Mouse (Mus musculus) neural tube, embryonic 11.5 days (tissue): ENCODE measurements around the gene Armcx4. TPM values are rescaled to one million over a fixed set of nuclear protein-coding genes. Genes with fewer than 3 reads are reported as not detected.
A peak's percentile ranks its signal among the peaks of the same experiment; 100 is the strongest.
"Not testable (repeated sequence)": the region's sequence is repeated elsewhere in the genome, so short reads cannot be mapped to it uniquely, and the experiment has no call there.

ENCODE experiments used
- ATAC-seq: fragments of 200-750 bp; cut with Nextera tagmentation; 2 replicates; pipeline ENCODE4 v1.8.0; 2017; ENCODE audit warnings: moderate number of reproducible peaks, mild to moderate bottlenecking, moderate TSS enrichment, moderate library complexity; ENCODE audit not compliant: insufficient read depth, low FRiP score, low TSS enrichment
- DNase-seq: peaks from one replicate; pipeline ENCODE4 v3.0.0-alpha.2; 2015; ENCODE audit warnings: low spot score
- H3K27ac ChIP-seq: fragments of 300-500 bp; sonication (generic); 2 replicates; pipeline ENCODE4 v1.5.1; 2014; ENCODE audit warnings: low read depth, mild to moderate bottlenecking, low read length
- H3K27me3 ChIP-seq: fragments of 300-500 bp; sonication (generic); 2 replicates; pipeline ENCODE4 v1.6.1; 2014; ENCODE audit warnings: mild to moderate bottlenecking, low read length, mixed read lengths; ENCODE audit not compliant: control insufficient read depth, insufficient read depth
- H3K36me3 ChIP-seq: fragments of 300-500 bp; sonication (generic); 2 replicates; pipeline ENCODE4 v1.6.1; 2014; ENCODE audit warnings: mild to moderate bottlenecking, low read length, moderate library complexity, mixed read lengths; ENCODE audit not compliant: control insufficient read depth, insufficient read depth
- H3K4me1 ChIP-seq: fragments of 300-500 bp; sonication (generic); 2 replicates; pipeline ENCODE4 v1.6.1; 2014; ENCODE audit warnings: low read length, mixed read lengths; ENCODE audit not compliant: control insufficient read depth, insufficient read depth
- H3K4me2 ChIP-seq: fragments of 300-500 bp; sonication (generic); 2 replicates; pipeline ENCODE4 v1.6.1; 2014; ENCODE audit warnings: low read depth, mild to moderate bottlenecking, moderate library complexity
- H3K4me3 ChIP-seq: fragments of 300-500 bp; sonication (generic); 2 replicates; pipeline ENCODE4 v1.5.1; 2014; ENCODE audit warnings: low read depth, low read length
- H3K9ac ChIP-seq: fragments of 300-500 bp; sonication (generic); 2 replicates; pipeline ENCODE4 v1.6.1; 2014; ENCODE audit warnings: mild to moderate bottlenecking, low read length
- H3K9me3 ChIP-seq: fragments of 300-500 bp; sonication (generic); 2 replicates; pipeline ENCODE4 v1.6.1; 2016; ENCODE audit warnings: low read length; ENCODE audit not compliant: control insufficient read depth
- WGBS: fragments of 180-500 bp; shearing (Covaris S2); extraction: QIAGEN DNeasy Blood & Tissue Kit; methylation state at CpG from one replicate; pipeline ENCODE4 v1.1.7; 2014; 5-methylcytosine and 5-hydroxymethylcytosine counted together
- polyA plus RNA-seq: library from polyadenylated mRNA; unstranded; fragments of >200 nt; fragmentation: Nextera tagmentation; extraction: Ambion mirVana; gene quantifications from 2 replicates; pipeline ENCODE4 v1.2.1, GENCODE M21; 2014

Gene Armcx4
- polyA plus RNA-seq, 1 experiment from 2014 or later: 6.6 TPM

DNA sequence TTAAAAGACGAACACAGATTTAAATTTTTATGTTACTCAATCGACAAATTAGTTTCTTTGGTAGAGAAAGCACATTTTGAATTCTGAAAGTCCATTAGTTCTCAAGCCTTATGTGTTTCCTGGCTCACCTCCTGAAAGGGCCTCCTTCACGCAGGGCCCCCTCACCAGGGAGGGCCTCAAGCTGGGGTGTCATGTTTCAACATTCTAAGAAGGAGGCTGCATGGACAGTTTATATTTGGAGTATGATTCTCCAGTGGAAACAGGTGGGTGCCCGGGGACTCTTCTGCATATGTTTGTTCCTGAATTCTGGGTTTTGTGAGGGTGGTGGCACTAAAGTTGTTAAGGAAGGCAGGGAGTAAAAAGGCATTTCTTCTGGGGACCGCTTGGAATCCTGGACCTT is 1.4 kb upstream of the Armcx4 start:
- no peak overlapping the region for H3K9ac ChIP-seq
- H3K27me3 ChIP-seq: no peaks in the 10 kb centered on the region
- WGBS: 27% methylated on average over 5 of the region's 5 CpGs
- H3K4me3 ChIP-seq: peak overlapping the region; percentile 12; the same call in 1 of the 2 replicates
- ATAC-seq (no peak), DNase-seq (peak; percentile 21)
- no peaks in the 10 kb centered on the region for H3K4me1 ChIP-seq
- no peaks in the 10 kb centered on the region; the same call in 1 of the 2 replicates for H3K36me3 ChIP-seq
- peak overlapping the region; percentile 28 for H3K4me2 ChIP-seq
- H3K9me3 ChIP-seq: no peaks in the 10 kb centered on the region
- no peak overlapping the region for H3K27ac ChIP-seq

DNA sequence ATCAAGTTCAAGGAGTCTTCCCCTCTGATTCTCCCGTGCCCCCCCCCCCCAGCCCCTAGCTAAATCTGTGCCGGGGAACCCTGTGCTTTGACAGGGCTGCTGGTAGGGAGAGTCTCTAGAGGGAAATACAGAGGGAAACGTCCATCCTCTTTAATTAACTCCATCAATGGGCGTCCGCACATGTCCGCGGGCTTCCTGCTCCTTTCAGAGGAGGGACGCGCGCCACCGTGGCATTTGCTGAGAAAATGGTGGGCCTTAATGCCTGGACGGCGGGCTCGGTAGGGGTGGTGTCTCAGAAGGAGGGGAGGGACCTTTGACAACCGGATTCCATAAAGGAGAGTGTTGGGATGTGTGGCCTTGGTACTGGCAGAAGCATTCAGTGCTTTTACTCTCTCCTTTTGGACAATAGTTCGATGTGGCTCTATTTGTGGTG is 436 bp downstream of the Armcx4 start:
- Histone ChIP-seq H3K9me3 (no peaks in the 10 kb centered on the region), H3K4me1 (no peaks in the 10 kb centered on the region), H3K9ac (peak overlapping the region; percentile 62), H3K27me3 (no peaks in the 10 kb centered on the region), H3K4me3 (peak overlapping the region; percentile 49), H3K36me3 (no peaks in the 10 kb centered on the region; the same call in 1 of the 2 replicates), H3K4me2 (peak overlapping the region; percentile 51), H3K27ac (peak overlapping the region; percentile 84)
- WGBS: 17% methylated on average over 16 of the region's 16 CpGs
- ATAC-seq: peak; percentile 64
- DNase-seq: peak; percentile 65

DNA sequence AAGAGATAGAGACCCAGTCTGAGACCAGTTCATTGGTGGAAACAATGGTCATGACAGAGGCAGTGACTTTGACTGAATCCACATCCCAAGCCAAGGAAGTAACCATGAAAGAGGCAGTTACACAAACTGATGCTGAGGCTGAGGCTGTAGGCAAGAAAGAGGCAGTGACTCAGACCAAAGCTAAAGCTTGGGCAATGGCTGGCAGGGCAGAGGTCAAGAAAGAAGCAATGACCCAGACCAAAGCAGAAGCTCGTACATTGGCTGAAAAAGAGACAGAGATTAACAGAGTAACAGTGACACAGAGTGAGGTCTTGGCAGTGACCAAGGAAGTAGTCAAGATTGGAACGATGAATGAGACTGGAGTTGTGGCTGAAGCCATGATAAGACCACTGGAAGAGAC is 3.4 kb downstream of the Armcx4 start:
- H3K4me3 ChIP-seq: no peak overlapping the region
- no peaks in the 10 kb centered on the region for H3K9me3 ChIP-seq
- H3K9ac ChIP-seq: no peak overlapping the region
- no peaks in the 10 kb centered on the region for H3K4me1 ChIP-seq
- 83% methylated on average over 2 of the region's 2 CpGs for WGBS
- DNase-seq (no peak), ATAC-seq (no peak)
- H3K36me3 ChIP-seq: peaks cover 2% of the 10 kb centered on the region
- no peak overlapping the region for H3K4me2 ChIP-seq
- H3K27me3 ChIP-seq: no peaks in the 10 kb centered on the region
- H3K27ac ChIP-seq: no peak overlapping the region

DNA sequence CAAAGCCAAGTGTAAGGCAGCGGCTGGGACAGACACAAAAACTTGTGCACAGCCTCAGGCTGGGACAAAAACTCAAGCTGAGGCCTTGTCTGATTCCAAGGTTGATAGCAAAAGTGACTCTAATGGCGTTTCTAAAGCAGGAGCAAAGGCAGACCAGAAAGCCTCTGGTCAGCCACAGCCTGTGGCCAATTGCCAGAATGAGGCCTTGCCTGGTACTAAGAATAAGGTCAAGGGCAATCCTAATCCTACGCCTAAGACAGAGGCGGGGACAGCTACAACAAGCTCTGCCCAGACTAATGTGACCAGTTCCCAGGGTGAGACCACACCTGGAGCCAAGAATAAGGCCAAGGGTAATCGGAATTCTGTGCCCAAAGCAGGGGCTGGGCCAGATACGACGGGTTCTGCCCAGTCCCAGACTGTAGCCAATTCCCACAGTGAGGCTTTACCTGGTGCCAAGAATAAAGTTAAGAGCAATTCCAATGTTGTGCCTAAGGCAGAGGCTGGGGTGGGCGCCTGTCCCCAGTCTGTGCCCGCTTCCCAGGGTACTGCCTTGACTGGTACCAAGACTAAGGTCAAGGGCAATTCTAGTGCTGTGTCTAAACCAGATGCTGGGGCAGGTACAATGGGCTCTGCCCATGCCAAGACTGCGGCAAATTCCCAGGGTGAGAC is 4.7 kb downstream of the Armcx4 start:
- H3K9me3 ChIP-seq: no peaks in the 10 kb centered on the region
- peaks cover 2% of the 10 kb centered on the region for H3K36me3 ChIP-seq
- H3K27me3 ChIP-seq: no peaks in the 10 kb centered on the region
- no peak overlapping the region for H3K9ac ChIP-seq
- H3K4me2 ChIP-seq: no peak overlapping the region
- no peak for ATAC-seq
- H3K27ac ChIP-seq: no peak overlapping the region
- H3K4me3 ChIP-seq: no peak overlapping the region
- no peaks in the 10 kb centered on the region for H3K4me1 ChIP-seq
- WGBS: 97% methylated on average over 10 of the region's 10 CpGs
- DNase-seq: no peak

DNA sequence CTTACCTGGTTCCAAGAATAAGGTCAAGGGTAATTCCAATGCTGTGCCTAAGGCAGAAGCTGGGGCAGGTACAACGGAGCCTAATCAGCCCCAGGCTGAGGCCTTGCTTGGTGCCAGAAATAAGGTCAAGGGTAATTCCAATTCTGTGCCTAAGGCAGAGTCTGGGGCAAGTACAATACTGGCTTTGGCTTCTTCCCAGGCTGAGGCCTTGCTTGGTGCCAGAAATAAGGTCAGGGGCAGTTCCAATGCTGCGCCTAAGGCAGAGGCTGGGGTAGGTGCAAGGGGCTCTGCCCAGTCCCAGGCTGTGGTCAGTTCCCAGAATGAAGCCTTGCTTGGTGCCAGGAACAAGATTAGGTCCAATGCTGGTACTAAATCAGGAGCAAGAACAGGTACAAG is 5.2 kb downstream of the Armcx4 start:
- Histone ChIP-seq H3K27ac (no peak overlapping the region), H3K4me1 (no peaks in the 10 kb centered on the region), H3K36me3 (peaks cover 2% of the 10 kb centered on the region), H3K9me3 (no peaks in the 10 kb centered on the region), H3K9ac (no peak overlapping the region), H3K27me3 (no peaks in the 10 kb centered on the region), H3K4me2 (no peak overlapping the region), H3K4me3 (no peak overlapping the region)
- WGBS: 100% methylated on average over 2 of the region's 2 CpGs
- ATAC-seq: no peak
- no peak for DNase-seq

DNA sequence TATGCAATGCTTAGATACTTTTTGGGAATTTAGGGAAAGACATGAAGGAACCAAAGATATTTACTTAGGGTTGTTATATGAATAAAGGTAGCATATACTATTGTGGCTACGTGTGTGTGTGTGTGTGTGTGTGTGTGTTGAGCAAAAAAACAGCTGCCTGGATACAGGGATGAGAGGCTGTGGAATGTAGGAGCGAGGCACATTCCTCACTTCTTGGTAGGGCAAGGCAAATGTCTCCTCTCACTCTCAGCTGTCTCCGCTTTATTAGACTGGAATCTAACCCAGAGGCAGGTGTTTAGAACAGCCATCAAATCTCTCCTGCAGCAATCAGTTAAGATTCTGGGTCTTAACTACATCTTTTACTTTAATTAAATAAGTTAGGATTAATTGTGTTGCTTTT is 30.5 kb downstream of the Armcx4 start:
- 0 out of 2 replicates have a peak overlapping the region, but pooled peaks have one; percentile 8 for H3K27ac ChIP-seq
- no peaks in the 10 kb centered on the region for H3K9me3 ChIP-seq
- H3K4me2 ChIP-seq: no peak overlapping the region
- no peaks in the 10 kb centered on the region for H3K27me3 ChIP-seq
- no peak overlapping the region for H3K4me3 ChIP-seq
- ATAC-seq (no peak), DNase-seq (no peak)
- H3K9ac ChIP-seq: no peak overlapping the region
- H3K36me3 ChIP-seq: no peaks in the 10 kb centered on the region
- WGBS: 30% methylated on average over 3 of the region's 3 CpGs
- no peaks in the 10 kb centered on the region for H3K4me1 ChIP-seq

DNA sequence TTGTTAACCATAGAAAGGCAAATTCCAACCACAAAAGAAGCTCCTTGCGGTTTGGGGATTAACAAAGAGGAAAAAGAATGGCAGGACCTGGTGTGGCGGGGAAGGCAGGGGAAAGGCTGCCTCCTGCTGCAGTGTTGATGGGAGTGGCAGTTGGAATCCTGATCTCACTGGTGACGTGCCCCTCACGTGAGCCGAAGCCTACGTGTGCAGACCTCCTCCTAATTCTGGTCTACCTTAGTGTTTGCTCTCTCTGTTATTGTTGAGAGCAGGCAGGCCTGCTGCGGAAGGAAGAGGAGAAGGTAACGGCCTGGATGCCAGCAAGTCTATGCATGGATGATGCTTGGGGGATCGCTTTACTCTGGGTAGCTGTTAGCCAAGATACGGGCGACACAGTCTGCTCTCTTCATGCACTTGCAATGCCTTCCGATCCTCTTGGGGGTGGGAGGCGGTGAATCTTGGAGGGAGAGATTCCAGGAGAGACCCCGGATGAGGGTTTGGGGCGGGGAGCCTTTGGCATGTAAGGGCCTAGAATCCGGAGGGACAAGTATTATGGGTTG is 31.5 kb downstream of the Armcx4 start, which contains the start of gene Armcx1:
Gene Armcx1 (plus strand): TSS at position 212 of the 557 bp plus-strand sequence.
- H3K27ac ChIP-seq: peak within 1 kb of the TSS; percentile 85
- ATAC-seq (peak; percentile 96), DNase-seq (peak; percentile 76)
- H3K9me3 ChIP-seq: no peaks in the 10 kb centered on the region
- peak within 1 kb of the TSS; percentile 67 for H3K9ac ChIP-seq
- peak within 1 kb of the TSS; percentile 50 for H3K4me3 ChIP-seq
- H3K4me1 ChIP-seq: no peaks in the 10 kb centered on the region
- WGBS: 16% methylated on average over 15 of the region's 16 CpGs
- peak within 1 kb of the TSS; percentile 50 for H3K4me2 ChIP-seq
- no peaks in the 10 kb centered on the region for H3K36me3 ChIP-seq
- H3K27me3 ChIP-seq: no peaks in the 10 kb centered on the region

DNA sequence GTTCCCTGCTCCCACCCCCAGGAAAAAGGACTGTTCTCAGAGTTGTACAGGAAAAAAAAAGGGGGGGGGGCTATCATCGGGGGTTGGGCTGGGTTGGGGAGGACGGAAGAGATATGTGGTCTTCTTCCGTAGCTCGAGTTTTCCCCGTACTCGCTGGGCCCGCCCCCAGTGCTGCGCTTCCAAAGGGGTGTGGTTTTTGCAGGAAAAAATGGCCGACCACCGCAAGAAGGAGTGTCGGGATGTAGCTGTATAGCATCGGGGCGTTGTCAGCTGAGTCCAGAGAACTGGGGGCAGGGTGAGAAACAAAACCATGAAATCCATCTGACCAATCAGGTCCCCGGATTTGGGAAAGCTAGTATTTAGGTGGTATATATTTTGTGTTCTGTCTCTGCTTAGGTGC is 32.2 kb downstream of the Armcx4 start:
- DNase-seq (peak; percentile 71), ATAC-seq (peak; percentile 81)
- Histone ChIP-seq H3K4me3 (peak overlapping the region; percentile 50), H3K4me2 (peak overlapping the region; percentile 50), H3K4me1 (no peaks in the 10 kb centered on the region), H3K27me3 (no peaks in the 10 kb centered on the region), H3K36me3 (no peaks in the 10 kb centered on the region), H3K27ac (peak overlapping the region; percentile 85), H3K9ac (peak overlapping the region; percentile 67), H3K9me3 (no peaks in the 10 kb centered on the region)
- WGBS: 21% methylated on average over 14 of the region's 14 CpGs

DNA sequence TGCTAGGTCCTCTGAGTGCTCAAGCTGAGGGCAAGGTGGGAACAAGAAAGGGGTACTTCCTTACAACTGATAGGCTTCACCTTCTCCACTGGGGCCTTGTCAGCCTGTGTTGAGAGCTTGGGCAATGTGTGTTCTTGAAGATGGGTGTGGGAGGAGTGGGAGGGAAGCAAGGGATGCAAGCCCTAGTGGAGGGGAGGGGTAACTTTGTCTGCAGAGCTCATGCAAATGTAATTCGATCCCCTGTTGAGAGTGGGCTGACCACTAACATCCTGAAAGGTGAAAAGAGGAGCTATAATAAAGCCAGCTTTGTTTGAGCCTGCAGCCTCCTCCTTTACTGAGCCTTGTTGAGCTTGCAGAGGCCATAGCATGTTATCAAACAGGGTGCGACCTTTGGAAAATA is 37.4 kb downstream of the Armcx4 start:
- ATAC-seq: peak; percentile 27; the same call in 1 of the 2 replicates
- not testable (repeated sequence) for H3K27ac ChIP-seq, H3K4me1 ChIP-seq, H3K36me3 ChIP-seq, H3K4me3 ChIP-seq, H3K9ac ChIP-seq, H3K9me3 ChIP-seq, H3K27me3 ChIP-seq, DNase-seq, H3K4me2 ChIP-seq
- 33% methylated on average over 1 of the region's 2 CpGs for WGBS
